Mouse (Mus musculus) brown adipose tissue, adult 24 weeks (tissue): Measurements from ENCODE around the gene Usf1. TPM values are rescaled to one million over a fixed set of nuclear protein-coding genes. Genes with fewer than 3 reads are reported as not detected.
A peak's percentile ranks its signal among the peaks of the same experiment; 100 is the strongest.

Experiments used
- H3K27ac ChIP-seq: fragments of 200-500 bp; replicated peaks from 2 replicates; pipeline ENCODE4 v1.5.1; 2012; ENCODE audit warnings: low read depth, mild to moderate bottlenecking, low read length
- H3K4me1 ChIP-seq: fragments of 200-500 bp; 2 replicates; pipeline ENCODE4 v1.6.1; 2012; ENCODE audit warnings: low read length, mixed read lengths; ENCODE audit not compliant: control insufficient read depth, insufficient read depth, insufficient read length
- H3K4me3 ChIP-seq: fragments of 200-500 bp; 2 replicates; pipeline ENCODE4 v1.5.1; 2012; ENCODE audit warnings: low read depth, mild to moderate bottlenecking, low read length, moderate library complexity; ENCODE audit not compliant: insufficient read depth
- polyA plus RNA-seq: library from polyadenylated mRNA; stranded (reverse); fragments of >200 nt; gene quantifications from 2 replicates; pipeline ENCODE4 v1.2.4, GENCODE M21; 2012; ENCODE audit not compliant: missing spikeins, insufficient read depth, insufficient read length

Gene Usf1
- polyA plus RNA-seq = 13.1 and 18.2 TPM in 2 replicates

GRCm38 (mm10) chr1:171410947-171411484, at the start of gene Usf1:
Gene Usf1 (plus strand): TSS chr1:171411313.
- Histone ChIP-seq H3K4me1 (peaks cover 7% of the 10 kb centered on the region; the same call in 1 of the 2 replicates), H3K4me3 (peak within 1 kb of the TSS; percentile 88), H3K27ac (peak within 1 kb of the TSS; percentile 98)

DNA sequence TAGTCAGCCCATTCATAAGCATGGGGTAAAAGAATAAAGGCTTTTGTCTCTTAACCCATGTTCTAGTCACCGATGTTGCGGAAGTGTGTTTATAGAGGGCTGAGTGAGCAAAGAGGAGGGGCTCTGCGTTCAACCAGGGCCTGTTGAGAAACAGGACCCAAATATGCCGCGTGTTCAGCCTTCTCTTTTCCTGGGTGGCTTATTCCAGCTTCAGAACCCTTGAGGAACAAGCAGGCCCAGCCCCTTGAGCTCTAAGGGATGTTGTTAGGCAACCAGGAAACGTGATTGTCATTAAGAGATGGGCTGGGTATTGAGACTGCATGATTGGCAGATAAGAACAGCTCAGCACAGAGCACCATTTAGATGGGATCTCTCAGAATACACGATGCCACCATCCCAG, 45.2 kb upstream of the Usf1 start:
- Histone ChIP-seq H3K27ac (no peak overlapping the region), H3K4me3 (no peak overlapping the region), H3K4me1 (no peaks in the 10 kb centered on the region)

DNA sequence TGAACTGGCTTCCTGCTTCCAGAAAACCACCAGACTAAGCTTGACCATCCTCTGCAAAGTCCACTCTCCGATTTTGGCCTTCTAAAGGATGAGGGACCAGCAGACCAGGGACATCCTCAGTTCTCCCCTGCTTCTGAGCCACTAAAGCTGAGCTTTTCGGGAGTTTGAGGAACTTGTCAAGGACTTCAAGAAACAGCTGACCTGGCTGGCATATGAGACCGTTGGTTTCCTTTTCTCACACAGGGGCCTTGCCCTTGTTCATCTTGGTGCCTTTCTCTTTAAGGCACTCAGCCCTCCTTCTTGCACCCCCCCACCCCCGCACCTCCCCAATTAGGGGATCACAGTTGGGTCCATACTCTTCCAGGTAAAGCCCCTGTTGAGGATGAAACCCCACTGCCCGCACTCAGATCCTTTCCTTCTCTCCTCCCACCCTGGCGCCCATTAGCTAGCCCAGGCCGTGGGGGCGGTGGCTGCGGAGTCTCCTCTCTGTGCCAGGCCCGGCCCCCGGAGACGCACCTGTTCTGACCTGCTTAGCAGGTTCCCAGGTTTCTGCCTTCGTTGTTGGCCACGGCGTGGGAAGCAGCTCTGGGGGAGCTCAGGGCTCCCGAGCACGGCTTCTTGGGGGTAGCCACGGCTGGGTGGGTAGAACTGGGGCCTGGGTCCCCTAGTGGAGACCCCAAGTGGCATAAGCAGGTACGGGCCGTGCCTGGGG, 41.1 kb upstream of the Usf1 start, which contains the start of gene Nectin4:
Gene Nectin4, plus strand, starts transcription at position 255 of the 712 bp plus-strand sequence.
- no peak within 1 kb of the TSS for H3K27ac ChIP-seq
- no peaks in the 10 kb centered on the region for H3K4me1 ChIP-seq
- no peak within 1 kb of the TSS for H3K4me3 ChIP-seq

GRCm38 (mm10) chr1:171372880-171373279, 38.2 kb upstream of the Usf1 start:
- no peak overlapping the region for H3K4me3 ChIP-seq
- H3K27ac ChIP-seq = no peak overlapping the region
- no peaks in the 10 kb centered on the region for H3K4me1 ChIP-seq

GRCm38 (mm10) chr1:171373946-171374345, 37.2 kb upstream of the Usf1 start:
- H3K4me1 ChIP-seq = no peaks in the 10 kb centered on the region
- no peak overlapping the region for H3K27ac ChIP-seq
- H3K4me3 ChIP-seq = no peak overlapping the region

DNA sequence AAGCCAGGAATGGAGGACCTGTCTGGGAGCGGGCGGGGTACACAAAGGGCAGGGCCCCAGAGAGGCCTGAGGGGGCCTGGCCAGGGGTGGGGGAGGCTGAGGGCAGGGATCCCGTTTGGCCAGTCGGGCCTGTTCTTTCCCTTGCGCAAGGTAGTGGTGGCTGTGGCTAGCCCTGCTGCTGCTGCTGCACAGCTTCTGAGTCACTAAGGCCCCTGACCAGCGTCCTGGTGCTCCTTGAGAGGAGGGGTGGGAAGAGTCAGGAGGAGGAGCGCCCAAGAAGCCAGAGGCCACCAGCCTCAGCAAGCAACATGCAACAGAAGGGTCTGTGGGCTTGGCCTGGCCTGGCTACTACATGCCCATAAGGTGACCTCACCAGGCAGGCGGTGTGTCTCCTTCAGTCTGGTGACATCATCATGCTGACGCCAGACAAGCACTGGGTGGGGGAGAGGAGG, 35.4 kb upstream of the Usf1 start:
- H3K27ac ChIP-seq = no peak overlapping the region
- H3K4me3 ChIP-seq = no peak overlapping the region
- H3K4me1 ChIP-seq = 0 out of 2 replicates have a peak, but pooled peaks cover 3% of the 10 kb centered on the region

DNA sequence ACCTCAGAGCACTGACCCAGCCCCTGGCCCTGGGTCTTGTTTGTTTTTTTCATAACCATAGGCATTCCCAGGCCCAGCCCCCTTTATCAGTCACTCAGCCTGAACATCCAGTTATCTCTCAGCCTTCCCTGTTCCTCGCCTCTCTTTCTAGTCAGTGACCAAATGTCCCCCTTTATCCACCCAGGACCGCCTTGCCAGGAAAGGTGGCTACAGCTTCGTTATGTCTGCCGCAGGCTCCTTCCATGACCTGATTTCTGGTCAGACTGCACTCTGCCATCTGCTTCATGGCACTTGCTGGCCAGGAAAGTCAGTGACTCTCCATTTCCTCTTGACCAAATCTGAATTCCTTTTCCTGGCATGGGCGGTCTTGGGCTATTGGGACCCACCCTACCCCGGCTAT, 32.8 kb upstream of the Usf1 start:
- 0 out of 2 replicates have a peak, but pooled peaks cover 3% of the 10 kb centered on the region for H3K4me1 ChIP-seq
- no peak overlapping the region for H3K27ac ChIP-seq
- no peak overlapping the region for H3K4me3 ChIP-seq

DNA sequence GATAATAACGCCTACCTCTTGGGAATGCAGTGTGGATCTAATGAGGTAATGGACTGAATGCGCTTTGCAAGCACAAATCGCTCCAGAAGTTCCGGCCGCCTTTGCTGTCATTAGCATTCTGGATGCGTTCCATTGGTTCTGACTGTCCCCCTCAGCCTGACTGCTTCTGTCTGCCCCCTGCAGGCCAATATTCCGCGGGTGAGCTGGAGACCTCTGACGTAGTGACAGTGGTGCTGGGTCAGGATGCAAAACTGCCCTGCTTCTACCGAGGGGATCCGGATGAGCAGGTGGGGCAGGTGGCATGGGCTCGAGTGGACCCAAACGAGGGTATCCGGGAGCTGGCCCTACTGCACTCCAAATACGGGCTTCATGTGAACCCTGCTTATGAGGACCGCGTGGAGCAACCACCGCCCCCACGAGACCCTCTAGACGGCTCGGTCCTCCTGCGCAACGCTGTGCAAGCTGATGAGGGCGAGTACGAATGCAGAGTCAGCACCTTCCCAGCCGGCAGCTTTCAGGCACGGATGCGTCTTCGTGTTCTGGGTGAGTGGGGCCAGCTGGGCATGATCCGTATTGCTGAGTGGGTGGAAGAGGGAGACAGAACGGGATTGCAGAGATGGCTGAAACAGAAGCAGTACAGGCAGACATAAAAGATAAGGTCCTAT, 31.0 kb upstream of the Usf1 start:
- 0 out of 2 replicates have a peak overlapping the region, but pooled peaks have one; percentile 12 for H3K4me3 ChIP-seq
- H3K27ac ChIP-seq = no peak overlapping the region
- 0 out of 2 replicates have a peak, but pooled peaks cover 3% of the 10 kb centered on the region for H3K4me1 ChIP-seq

DNA sequence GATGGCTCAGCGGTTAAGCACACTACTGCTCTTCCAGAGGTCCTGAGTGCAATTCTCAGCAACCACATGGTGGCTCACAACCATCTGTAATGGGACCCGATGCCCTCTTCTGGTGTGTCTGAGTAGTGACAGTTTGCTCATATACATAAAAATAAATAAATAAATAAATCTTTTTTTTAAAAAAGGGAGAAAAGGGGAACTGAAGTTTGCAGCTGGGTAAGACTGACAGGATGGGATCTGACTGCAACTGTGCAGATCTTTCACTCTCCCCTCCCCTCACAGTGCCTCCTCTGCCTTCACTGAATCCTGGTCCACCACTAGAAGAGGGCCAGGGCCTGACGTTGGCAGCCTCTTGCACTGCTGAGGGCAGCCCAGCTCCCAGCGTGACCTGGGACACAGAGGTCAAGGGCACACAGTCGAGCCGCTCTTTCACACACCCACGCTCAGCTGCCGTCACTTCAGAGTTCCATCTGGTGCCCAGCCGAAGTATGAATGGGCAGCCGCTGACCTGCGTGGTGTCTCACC, 29.0 kb upstream of the Usf1 start:
- no peak overlapping the region for H3K4me3 ChIP-seq
- H3K4me1 ChIP-seq = 0 out of 2 replicates have a peak, but pooled peaks cover 3% of the 10 kb centered on the region

DNA sequence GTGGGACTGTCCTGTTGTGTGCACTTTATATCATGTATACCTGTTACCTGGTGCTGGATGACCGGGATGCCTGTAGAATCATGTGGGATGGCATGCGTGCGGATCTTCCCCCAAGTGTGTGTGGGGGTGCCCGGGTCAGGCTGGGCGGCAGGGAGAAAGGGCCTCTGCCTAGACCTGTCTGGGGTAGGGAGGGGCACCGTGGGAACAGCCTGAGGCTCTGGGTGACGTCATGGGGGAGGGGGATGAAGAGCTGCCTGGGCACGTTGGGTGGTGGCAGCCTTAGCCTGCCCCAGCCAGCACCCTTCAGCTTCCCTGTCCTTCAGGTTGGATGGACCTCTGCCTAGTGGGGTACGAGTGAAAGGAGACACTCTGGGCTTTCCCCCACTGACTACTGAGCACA, 26.8 kb upstream of the Usf1 start:
- H3K4me1 ChIP-seq = 0 out of 2 replicates have a peak, but pooled peaks cover 3% of the 10 kb centered on the region
- H3K27ac ChIP-seq = no peak overlapping the region
- no peak overlapping the region for H3K4me3 ChIP-seq

More for the DNA sequence above, 29.0 kb upstream of the Usf1 start:
- H3K27ac ChIP-seq = no peak overlapping the region

DNA sequence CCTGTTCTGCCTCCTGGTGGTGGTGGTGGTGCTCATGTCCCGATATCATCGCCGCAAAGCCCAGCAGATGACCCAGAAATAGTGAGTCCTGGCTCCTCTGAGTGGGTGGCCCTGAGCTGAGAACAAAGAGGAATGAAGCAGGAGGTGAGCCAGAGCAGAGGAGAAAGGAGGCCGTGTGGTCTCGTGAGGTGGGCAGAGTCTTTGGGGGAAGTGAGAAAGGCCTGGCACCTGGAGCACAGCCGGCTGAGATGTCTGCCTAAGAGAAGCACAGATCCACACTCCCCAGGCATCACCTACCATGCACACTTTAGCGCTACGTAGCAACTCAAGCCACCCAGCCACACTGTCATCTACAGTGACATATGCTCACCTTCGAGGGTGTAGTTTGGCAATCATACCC, 25.9 kb upstream of the Usf1 start:
- H3K4me3 ChIP-seq = no peak overlapping the region
- no peak overlapping the region for H3K27ac ChIP-seq
- 0 out of 2 replicates have a peak, but pooled peaks cover 1% of the 10 kb centered on the region for H3K4me1 ChIP-seq

- Histone ChIP-seq H3K4me1 (no peaks in the 10 kb centered on the region), H3K4me3 (no peak overlapping the region), H3K27ac (no peak overlapping the region)
These were observed 24.0 kb upstream of the Usf1 start for GRCm38 (mm10) chr1:171387099-171387498.

GRCm38 (mm10) chr1:171388376-171389102, 22.6 kb upstream of the Usf1 start, which contains the start of gene Arhgap30:
Gene Arhgap30 (plus strand): TSS chr1:171388954.
- Histone ChIP-seq H3K4me1 (no peaks in the 10 kb centered on the region), H3K4me3 (peak within 1 kb of the TSS; percentile 62), H3K27ac (peak within 1 kb of the TSS; percentile 94)

DNA sequence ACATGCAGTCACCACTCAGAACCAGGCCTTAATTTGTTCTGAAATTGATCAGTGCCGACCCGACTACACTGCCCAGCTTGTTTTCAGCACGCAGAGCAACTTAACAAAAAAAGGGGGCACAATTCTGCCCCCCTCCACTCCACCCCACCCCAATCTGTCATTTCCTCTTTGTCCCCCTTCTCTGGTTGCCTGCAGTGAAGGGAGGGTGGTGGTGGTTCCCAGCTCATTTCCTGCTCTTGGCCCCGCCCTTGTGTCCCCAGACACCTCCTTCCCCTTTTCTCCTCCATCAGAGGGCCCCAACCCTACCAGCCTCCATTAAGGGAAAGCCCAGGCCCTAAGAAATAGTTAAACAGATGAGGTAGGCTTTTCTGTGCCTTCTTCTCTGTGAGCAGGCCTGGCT, 21.0 kb upstream of the Usf1 start:
- H3K4me3 ChIP-seq = peak overlapping the region; percentile 62
- H3K27ac ChIP-seq = peak overlapping the region; percentile 94
- H3K4me1 ChIP-seq = no peaks in the 10 kb centered on the region
